Mouse (Mus musculus): Measurements from ENCODE around the gene Chchd1. TPM values are rescaled to one million over a fixed set of nuclear protein-coding genes. Genes with fewer than 3 reads are reported as not detected.

Gene Chchd1
- polyA plus RNA-seq (2012; rRNA removed): 9.3 and 13.9 TPM in 2 replicates

- peak; percentile 51; the same call in 1 of the 2 replicates for TF ChIP-seq POLR2A (IDR thresholded peaks at IDR 0.05; ENCODE audit: low read depth, low read length)
- TF ChIP-seq CTCF (IDR thresholded peaks at IDR 0.05; ENCODE audit: extremely low read depth, insufficient read length, insufficient replicate concordance, low read depth, low read length): no peak
- under 1% methylated on average over 61 of the region's 61 CpGs for WGBS
- H3K4me1 ChIP-seq (ENCODE audit: control insufficient read depth, insufficient read depth, insufficient read length, low read length): 0 out of 2 replicates have a peak, but pooled peaks cover 2% of the 10 kb centered on the region
- H3K27me3 ChIP-seq (ENCODE audit: control insufficient read depth, insufficient read depth, low read length): no peaks in the 10 kb centered on the region
- H3K36me3 ChIP-seq (ENCODE audit: control insufficient read depth, insufficient read depth, low read length): no peaks in the 10 kb centered on the region; the same call in 1 of the 2 replicates
- peak within 1 kb of the TSS; percentile 76 for H3K27ac ChIP-seq (ENCODE audit: insufficient read depth, low read depth, low read length)
- peak within 1 kb of the TSS; percentile 96 for H3K4me3 ChIP-seq (ENCODE audit: low read depth, low read length)
Observed at GRCm38 (mm10) chr14:20702741-20703381, at the start of gene Chchd1. Gene Chchd1 (plus strand): TSS chr14:20703006.

GRCm38 (mm10) chr14:20654690-20655421 is 48.0 kb upstream of the Chchd1 start:
- TF ChIP-seq CTCF (IDR thresholded peaks at IDR 0.05; ENCODE audit: extremely low read depth, insufficient read length, insufficient replicate concordance, low read depth, low read length): no peak
- TF ChIP-seq POLR2A (IDR thresholded peaks at IDR 0.05; ENCODE audit: low read depth, low read length): no peak
- Histone ChIP-seq H3K4me1 (ENCODE audit: control insufficient read depth, insufficient read depth, insufficient read length, low read length) (no peaks in the 10 kb centered on the region), H3K36me3 (ENCODE audit: control insufficient read depth, insufficient read depth, low read length) (no peaks in the 10 kb centered on the region), H3K4me3 (ENCODE audit: low read depth, low read length) (no peak overlapping the region), H3K27me3 (ENCODE audit: control insufficient read depth, insufficient read depth, low read length) (no peaks in the 10 kb centered on the region), H3K27ac (ENCODE audit: insufficient read depth, low read depth, low read length) (no peak overlapping the region)
- 75% methylated on average over 9 of the region's 9 CpGs for WGBS

GRCm38 (mm10) chr14:20655731-20656130 is 47.1 kb upstream of the Chchd1 start:
- no peak overlapping the region for H3K27ac ChIP-seq (ENCODE audit: insufficient read depth, low read depth, low read length)
- TF ChIP-seq CTCF (IDR thresholded peaks at IDR 0.05; ENCODE audit: extremely low read depth, insufficient read length, insufficient replicate concordance, low read depth, low read length) (no peak), POLR2A (IDR thresholded peaks at IDR 0.05; ENCODE audit: low read depth, low read length) (no peak)
- H3K36me3 ChIP-seq (ENCODE audit: control insufficient read depth, insufficient read depth, low read length): no peaks in the 10 kb centered on the region
- no peaks in the 10 kb centered on the region for H3K27me3 ChIP-seq (ENCODE audit: control insufficient read depth, insufficient read depth, low read length)
- WGBS: 73% methylated on average over 9 of the region's 9 CpGs
- no peaks in the 10 kb centered on the region for H3K4me1 ChIP-seq (ENCODE audit: control insufficient read depth, insufficient read depth, insufficient read length, low read length)
- H3K4me3 ChIP-seq (ENCODE audit: low read depth, low read length): no peak overlapping the region

- Histone ChIP-seq H3K4me3 (ENCODE audit: low read depth, low read length) (no peak within 1 kb of the TSS), H3K27me3 (ENCODE audit: control insufficient read depth, insufficient read depth, low read length) (no peaks in the 10 kb centered on the region), H3K27ac (ENCODE audit: insufficient read depth, low read depth, low read length) (no peak within 1 kb of the TSS), H3K4me1 (ENCODE audit: control insufficient read depth, insufficient read depth, insufficient read length, low read length) (no peaks in the 10 kb centered on the region), H3K36me3 (ENCODE audit: control insufficient read depth, insufficient read depth, low read length) (no peaks in the 10 kb centered on the region)
- WGBS: 64% methylated on average over 11 of the region's 11 CpGs
- TF ChIP-seq POLR2A (IDR thresholded peaks at IDR 0.05; ENCODE audit: low read depth, low read length) (no peak), CTCF (IDR thresholded peaks at IDR 0.05; ENCODE audit: extremely low read depth, insufficient read length, insufficient replicate concordance, low read depth, low read length) (no peak)
Observed at GRCm38 (mm10) chr14:20656361-20656760, 46.4 kb upstream of the Chchd1 start, which contains the start of gene Myoz1. Gene Myoz1 (minus strand): TSS chr14:20656540.

- H3K4me1 ChIP-seq (ENCODE audit: control insufficient read depth, insufficient read depth, insufficient read length, low read length): peaks cover 5% of the 10 kb centered on the region
- H3K27ac ChIP-seq (ENCODE audit: insufficient read depth, low read depth, low read length): no peak overlapping the region
- H3K27me3 ChIP-seq (ENCODE audit: control insufficient read depth, insufficient read depth, low read length): 0 out of 2 replicates have a peak, but pooled peaks cover 5% of the 10 kb centered on the region
- no peak overlapping the region for H3K4me3 ChIP-seq (ENCODE audit: low read depth, low read length)
- no peaks in the 10 kb centered on the region for H3K36me3 ChIP-seq (ENCODE audit: control insufficient read depth, insufficient read depth, low read length)
- no peak for TF ChIP-seq POLR2A (IDR thresholded peaks at IDR 0.05; ENCODE audit: low read depth, low read length)
- no peak for TF ChIP-seq CTCF (IDR thresholded peaks at IDR 0.05; ENCODE audit: extremely low read depth, insufficient read length, insufficient replicate concordance, low read depth, low read length)
Observed at GRCm38 (mm10) chr14:20658326-20658725, 44.5 kb upstream of the Chchd1 start.

- H3K36me3 ChIP-seq (ENCODE audit: control insufficient read depth, insufficient read depth, low read length): no peaks in the 10 kb centered on the region
- H3K4me3 ChIP-seq (ENCODE audit: low read depth, low read length): no peak overlapping the region
- H3K27ac ChIP-seq (ENCODE audit: insufficient read depth, low read depth, low read length): no peak overlapping the region
- TF ChIP-seq POLR2A (IDR thresholded peaks at IDR 0.05; ENCODE audit: low read depth, low read length): no peak
- 89% methylated on average over 6 of the region's 6 CpGs for WGBS
- 0 out of 2 replicates have a peak, but pooled peaks cover 5% of the 10 kb centered on the region for H3K27me3 ChIP-seq (ENCODE audit: control insufficient read depth, insufficient read depth, low read length)
- H3K4me1 ChIP-seq (ENCODE audit: control insufficient read depth, insufficient read depth, insufficient read length, low read length): peaks cover 5% of the 10 kb centered on the region
Observed at GRCm38 (mm10) chr14:20658902-20659301, 43.9 kb upstream of the Chchd1 start.

- no peak overlapping the region for H3K27ac ChIP-seq (ENCODE audit: insufficient read depth, low read depth, low read length)
- 97% methylated on average over 7 of the region's 7 CpGs for WGBS
- no peaks in the 10 kb centered on the region for H3K36me3 ChIP-seq (ENCODE audit: control insufficient read depth, insufficient read depth, low read length)
- H3K4me3 ChIP-seq (ENCODE audit: low read depth, low read length): no peak overlapping the region
- no peak for TF ChIP-seq CTCF (IDR thresholded peaks at IDR 0.05; ENCODE audit: extremely low read depth, insufficient read length, insufficient replicate concordance, low read depth, low read length)
- no peak for TF ChIP-seq POLR2A (IDR thresholded peaks at IDR 0.05; ENCODE audit: low read depth, low read length)
- H3K27me3 ChIP-seq (ENCODE audit: control insufficient read depth, insufficient read depth, low read length): 0 out of 2 replicates have a peak, but pooled peaks cover 5% of the 10 kb centered on the region
- H3K4me1 ChIP-seq (ENCODE audit: control insufficient read depth, insufficient read depth, insufficient read length, low read length): peaks cover 5% of the 10 kb centered on the region
Observed at GRCm38 (mm10) chr14:20659687-20660086, 43.1 kb upstream of the Chchd1 start.
